Mouse (Mus musculus): ENCODE results near the gene Prkag3. TPM values are rescaled to one million over a fixed set of nuclear protein-coding genes. Genes with fewer than 3 reads are reported as not detected.

Gene Prkag3
- total RNA-seq, 2 experiments from 2014 or later = 0.69 to 1.1 TPM

DNA sequence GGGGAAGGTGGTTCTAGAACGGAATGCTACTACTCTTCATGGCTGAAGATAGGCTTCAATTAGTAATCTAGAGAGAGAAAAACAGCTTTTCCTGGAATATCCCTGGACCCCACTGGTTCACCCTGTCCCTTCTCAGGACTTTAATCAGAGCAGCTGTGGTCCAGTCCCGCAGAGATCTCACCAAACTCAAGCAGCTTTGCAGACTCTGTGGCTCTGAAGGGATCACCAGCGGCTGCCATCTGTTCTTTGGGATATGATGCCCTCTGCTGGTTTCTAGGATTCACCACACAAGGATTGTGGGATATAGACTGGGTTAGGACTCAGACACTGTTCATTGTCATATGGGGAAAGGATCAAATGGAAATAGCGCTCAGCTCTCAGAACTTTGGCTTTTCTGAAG, 10.8 kb upstream of the Prkag3 start:
- peak; percentile 60 for DNase-seq

DNA sequence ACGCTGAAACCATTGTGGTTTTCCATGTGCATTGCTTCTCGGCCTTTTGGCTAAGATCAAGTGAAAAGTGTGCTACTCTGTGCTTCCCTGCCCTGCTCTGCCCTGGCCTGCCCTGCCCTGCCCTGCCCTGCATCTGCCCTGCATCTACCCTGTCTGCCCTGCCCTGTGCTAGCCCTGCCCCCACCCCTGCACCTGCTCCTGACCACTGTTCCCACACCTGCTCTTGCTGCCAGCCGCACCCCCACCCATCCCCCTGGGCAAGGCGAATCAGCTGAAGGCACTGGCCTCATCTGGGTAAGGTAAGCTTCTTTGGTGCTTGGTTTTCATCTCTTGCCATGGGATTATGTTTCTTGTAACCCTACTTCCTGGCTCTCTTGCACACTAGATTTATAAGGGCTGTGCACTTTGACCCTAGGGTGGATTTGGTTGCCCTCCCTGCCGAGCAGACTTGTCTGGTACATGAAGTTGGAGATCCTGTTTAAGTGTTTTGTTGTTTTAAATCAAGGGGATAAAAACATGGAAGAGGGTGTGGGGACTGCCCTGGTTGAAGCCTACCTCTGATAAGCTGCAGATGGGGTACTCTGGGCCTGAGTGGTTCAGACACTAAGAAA, 5.3 kb upstream of the Prkag3 start:
- no peak for DNase-seq

DNA sequence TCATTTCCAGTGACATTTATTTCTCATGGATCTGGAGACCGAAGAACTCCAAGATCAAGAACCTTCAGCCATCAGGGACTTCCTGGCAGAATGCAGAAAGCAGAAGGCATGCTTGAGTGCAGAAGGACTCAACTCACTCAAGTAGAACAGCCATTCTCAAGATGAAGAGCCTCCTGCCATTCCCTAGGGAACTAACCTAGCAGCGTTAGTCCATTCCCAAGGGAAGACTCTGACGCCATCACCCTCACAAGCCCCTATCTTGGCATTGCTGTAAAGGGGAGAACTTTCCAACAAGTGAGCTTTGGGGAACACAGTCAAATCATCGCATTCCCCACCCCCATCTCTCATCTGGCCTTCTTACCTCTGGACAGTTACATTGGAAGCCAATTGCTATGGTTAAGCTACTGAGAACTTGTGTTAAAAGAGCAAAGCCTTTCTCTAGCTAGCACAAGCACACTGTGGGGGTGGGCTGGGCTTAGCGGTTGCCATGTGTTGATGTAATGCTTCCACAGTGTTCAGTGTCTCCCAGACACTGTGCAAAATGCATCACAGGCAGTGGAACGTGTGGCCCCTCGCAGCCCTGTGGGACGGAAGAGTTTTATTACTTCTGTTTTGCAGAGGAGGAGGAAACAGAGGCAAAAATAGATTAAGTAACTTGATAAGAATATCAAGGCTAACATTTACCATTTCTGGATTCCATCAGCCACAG, 4.4 kb upstream of the Prkag3 start:
- DNase-seq = no peak

GRCm38 (mm10) chr1:74752833-74753232, 3.8 kb upstream of the Prkag3 start:
- no peak for DNase-seq

GRCm38 (mm10) chr1:74752150-74752549, 3.1 kb upstream of the Prkag3 start:
- DNase-seq = no peak

DNA sequence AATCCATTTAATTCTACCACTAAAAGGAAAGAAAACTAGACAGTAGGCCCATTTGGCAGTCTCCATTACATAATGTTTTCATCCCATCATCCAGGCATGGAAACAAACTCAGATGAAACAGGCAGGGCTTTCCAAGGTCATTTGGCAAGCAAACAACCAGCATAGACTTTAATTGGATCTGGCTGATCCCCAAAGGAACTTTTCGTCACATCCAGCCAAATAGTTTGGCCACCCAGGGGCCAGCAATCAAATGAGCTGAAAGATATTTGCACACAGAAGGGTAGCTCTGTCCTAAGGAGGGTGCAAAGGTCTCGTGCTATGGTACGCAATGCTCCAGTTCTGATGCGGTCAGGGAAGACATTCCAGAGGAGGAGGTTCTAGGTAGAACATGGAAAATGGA, 1.7 kb upstream of the Prkag3 start:
- no peak for DNase-seq

- peak; percentile 59 for DNase-seq
These were observed 280 bp upstream of the Prkag3 start for GRCm38 (mm10) chr1:74749301-74749700.

- no peak for DNase-seq
These were observed 1.7 kb downstream of the Prkag3 start for GRCm38 (mm10) chr1:74747335-74747734.

DNA sequence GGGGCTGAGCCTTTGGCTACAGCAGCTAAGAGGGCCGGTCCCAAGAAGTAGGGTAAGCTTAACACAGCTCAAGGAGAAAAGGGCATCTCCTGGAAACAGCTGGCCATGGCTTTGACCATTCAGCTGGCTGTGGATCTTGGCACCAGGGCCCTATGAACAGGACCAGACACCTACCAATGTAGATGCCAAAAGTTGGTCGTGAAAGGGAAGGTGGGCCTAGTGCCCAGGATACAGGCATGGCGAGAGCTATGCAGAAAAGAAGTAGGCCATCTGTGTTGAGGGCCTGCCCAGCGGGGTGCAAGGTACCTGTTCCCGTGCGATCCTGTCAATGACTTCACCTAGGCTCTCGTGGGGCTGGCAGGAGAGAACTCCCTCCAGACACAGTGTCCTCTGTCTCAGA, 8.2 kb downstream of the Prkag3 start:
- no peak for DNase-seq

- DNase-seq = peak; percentile 19
These were observed 11.5 kb downstream of the Prkag3 start for GRCm38 (mm10) chr1:74737500-74737899.

DNA sequence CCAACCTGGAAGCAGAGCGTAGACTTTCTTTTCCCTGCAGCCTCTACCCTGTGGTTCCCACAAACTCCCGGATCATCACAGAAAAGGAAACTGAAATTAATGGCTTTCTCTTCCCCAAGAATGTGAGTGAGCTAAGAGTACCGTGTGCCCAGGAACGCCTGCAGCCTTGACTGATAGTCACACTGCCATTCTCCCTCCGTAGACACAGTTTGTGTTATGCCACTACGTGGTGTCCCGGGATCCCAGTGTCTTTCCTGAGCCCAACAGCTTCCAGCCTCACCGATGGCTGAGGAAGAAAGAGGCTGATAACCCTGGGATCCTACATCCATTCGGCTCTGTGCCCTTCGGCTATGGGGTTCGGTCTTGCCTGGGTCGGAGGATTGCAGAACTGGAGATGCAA, 12.0 kb downstream of the Prkag3 start:
- no peak for DNase-seq

- DNase-seq = no peak
These were observed 20.6 kb downstream of the Prkag3 start for GRCm38 (mm10) chr1:74728446-74728845.

- no peak for DNase-seq
These were observed 22.3 kb downstream of the Prkag3 start for GRCm38 (mm10) chr1:74726674-74727073.

DNA sequence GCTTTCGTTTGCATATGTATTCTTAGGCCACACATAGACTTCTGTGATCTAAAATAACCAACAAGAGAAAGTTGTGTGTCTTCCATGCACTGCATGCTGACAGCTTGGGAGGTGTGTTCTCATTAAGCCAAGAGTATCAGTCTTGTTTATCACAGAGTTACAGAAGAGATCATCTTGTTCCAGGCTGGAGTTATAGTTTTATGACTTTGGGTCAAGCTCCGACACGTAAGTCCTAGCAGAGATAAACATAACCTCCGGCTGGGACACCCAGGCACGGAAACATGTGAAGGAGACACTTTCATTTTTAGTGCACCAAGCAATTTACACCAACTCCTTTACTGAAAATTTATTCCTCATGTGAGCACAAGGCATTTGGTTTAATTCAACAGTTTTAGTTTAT, 22.9 kb downstream of the Prkag3 start:
- DNase-seq = no peak

GRCm38 (mm10) chr1:74723748-74724147, 25.3 kb downstream of the Prkag3 start:
- DNase-seq = no peak

DNA sequence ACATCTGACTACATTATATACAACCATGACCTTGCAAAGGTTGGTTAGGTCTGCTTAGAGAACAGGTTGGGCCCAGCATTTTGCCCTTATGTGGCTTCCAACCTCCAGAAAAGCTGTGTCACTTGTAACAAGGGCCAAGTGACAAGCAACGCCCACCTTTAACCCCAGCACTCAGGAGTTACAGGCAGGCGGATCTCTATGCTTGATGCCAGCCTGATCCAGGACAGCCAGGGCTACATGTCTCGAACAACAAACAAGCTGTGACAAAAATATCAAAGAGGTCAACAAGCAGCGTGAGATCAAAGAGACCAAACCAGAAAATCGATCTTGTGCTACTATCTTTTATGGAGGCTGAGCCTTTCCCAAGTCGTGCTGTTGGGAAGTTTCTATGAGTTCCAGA, 27.4 kb downstream of the Prkag3 start:
- no peak for DNase-seq

DNA sequence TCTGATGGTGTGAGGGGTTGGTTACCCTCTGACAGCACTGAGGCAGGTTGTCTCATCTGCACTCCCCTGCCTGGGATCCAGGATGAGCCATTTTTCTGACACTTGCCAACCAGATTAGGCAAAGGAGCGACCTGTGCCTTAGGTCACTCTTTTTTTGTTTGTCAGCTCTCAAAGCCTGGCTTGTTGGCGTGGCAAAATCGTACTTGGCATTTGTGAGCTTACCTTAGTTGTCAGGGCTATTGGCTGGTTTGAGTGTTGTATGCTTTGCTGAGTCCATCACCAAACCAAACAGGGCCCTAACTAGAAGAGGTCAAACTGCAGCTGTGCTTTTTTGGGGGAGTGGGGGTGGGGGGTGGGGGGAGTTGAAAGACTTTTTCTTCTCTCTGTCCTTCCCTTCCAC, 29.7 kb downstream of the Prkag3 start:
- no peak for DNase-seq

DNA sequence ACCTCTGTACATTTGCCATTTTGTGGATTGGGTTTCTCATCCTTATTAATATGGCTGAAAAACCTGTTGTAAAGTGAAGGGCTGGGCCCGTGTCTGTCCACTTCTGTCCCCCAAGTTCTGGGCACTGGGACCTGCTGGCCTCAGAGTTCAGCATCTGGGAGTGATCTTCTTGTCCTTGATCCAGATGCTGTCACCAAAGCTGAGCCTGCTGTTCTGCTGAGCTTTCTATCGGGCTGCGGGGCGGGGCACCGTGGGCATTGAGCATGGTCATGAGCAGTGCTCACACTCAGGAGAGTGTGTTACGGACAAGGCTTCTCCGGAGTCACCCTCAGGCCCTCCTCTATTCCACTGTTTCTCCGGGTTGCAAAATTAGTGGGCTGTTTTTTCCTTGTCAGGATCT, 30.9 kb downstream of the Prkag3 start:
- DNase-seq = no peak

DNA sequence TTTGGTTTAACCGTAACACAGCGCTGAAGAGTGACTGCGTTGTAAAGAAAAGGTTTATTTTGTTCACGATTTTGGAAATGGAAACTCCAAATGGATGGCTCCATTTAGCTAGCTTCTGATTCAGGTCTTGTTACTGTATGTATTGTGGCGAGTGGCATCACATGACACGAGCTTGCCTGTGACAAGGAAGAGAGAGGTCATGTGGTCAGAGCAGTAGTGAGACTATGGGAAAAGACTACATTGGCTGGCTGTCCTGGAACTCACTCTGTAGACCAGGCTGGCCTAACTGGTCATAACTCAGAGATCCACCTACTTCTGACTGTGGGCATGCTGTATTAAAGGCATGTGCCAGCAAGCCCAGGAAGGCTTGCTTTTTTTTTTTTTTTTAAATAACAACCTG, 33.1 kb downstream of the Prkag3 start:
- DNase-seq = no peak

DNA sequence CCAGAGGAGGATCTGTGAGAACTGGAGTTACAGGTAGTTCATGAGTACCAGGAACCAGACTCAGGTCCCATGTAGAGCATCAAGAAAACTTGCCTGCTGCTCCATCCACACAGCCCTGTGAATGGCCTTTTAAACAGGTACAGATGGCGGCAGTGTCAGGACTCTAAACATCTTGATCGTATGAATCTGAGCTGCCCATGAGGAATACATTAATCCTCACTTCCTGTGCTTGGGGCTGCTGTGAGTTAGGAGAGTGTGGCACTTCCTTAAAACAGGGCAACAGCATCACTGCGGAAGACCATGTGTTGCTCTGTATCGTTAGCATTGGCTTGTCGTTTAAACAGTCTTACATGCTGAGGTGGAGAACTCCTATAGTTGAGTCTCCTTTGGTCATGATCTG, 33.6 kb downstream of the Prkag3 start:
- DNase-seq = no peak

DNA sequence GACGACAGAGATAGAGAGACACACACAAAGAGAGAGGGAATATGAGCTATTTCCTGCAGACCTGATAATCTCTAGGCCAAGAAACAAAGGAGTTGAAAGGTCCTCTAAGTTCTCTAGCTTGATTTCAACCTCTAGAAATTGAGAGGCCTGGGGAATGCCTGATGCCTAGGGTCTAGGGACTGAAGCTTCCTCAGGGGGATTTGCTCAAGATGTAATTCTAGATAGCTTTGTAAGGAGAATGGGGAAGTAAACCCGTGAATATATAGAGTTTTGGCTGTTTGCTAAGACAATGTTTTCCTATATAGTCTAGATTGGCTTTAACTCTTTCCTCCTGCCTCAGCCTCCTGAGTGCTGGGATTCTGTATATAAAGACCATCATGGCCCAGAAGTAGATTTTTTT, 34.1 kb downstream of the Prkag3 start:
- DNase-seq = no peak

GRCm38 (mm10) chr1:74713859-74714730, 34.9 kb downstream of the Prkag3 start:
- no peak for DNase-seq

- peak; percentile 74 for DNase-seq
These were observed 35.7 kb downstream of the Prkag3 start, which contains the start of gene Cyp27a1 for GRCm38 (mm10) chr1:74713099-74713858. Cyp27a1 (plus strand) TSS chr1:74713574.
